Mouse (Mus musculus) intestine, embryonic 14.5 days (tissue): ENCODE results near the gene Dbndd2. TPM values are rescaled to one million over a fixed set of nuclear protein-coding genes. Genes with fewer than 3 reads are reported as not detected.

Experiments
- ATAC-seq: fragments of 200-750 bp; cut with Nextera tagmentation; replicated peaks from 2 replicates; pipeline ENCODE4 v1.8.0; 2017; ENCODE audit warnings: low read depth, moderate number of reproducible peaks, moderate TSS enrichment, moderate library complexity; ENCODE audit not compliant: low FRiP score, low TSS enrichment
- DNase-seq: peaks from one replicate; pipeline ENCODE4 v3.0.0-alpha.2; 2018; ENCODE audit warnings: low spot score
- H3K27ac ChIP-seq: fragments of 300-500 bp; sonication (generic); 2 replicates; pipeline ENCODE4 v1.5.1; 2014; ENCODE audit warnings: low read depth, mild to moderate bottlenecking, control low read depth
- H3K27me3 ChIP-seq: fragments of 300-500 bp; sonication (generic); replicated peaks from 2 replicates; pipeline ENCODE4 v1.6.1; 2014; ENCODE audit warnings: low read length, control low read depth; ENCODE audit not compliant: control insufficient read depth, insufficient read depth
- H3K36me3 ChIP-seq: fragments of 300-500 bp; sonication (generic); 2 replicates; pipeline ENCODE4 v1.6.1; 2014; ENCODE audit warnings: low read length, control low read depth; ENCODE audit not compliant: control insufficient read depth, insufficient read depth
- H3K4me1 ChIP-seq: fragments of 300-500 bp; sonication (generic); replicated peaks from 2 replicates; pipeline ENCODE4 v1.6.1; 2014; ENCODE audit warnings: low read length, control low read depth, mixed read lengths; ENCODE audit not compliant: control insufficient read depth, insufficient read depth
- H3K4me2 ChIP-seq: fragments of 300-500 bp; sonication (generic); 2 replicates; pipeline ENCODE4 v1.6.1; 2014; ENCODE audit warnings: low read length
- H3K4me3 ChIP-seq: fragments of 300-500 bp; sonication (generic); 2 replicates; pipeline ENCODE4 v1.5.1; 2014; ENCODE audit warnings: low read depth, low read length, control low read depth, mixed read lengths
- H3K9ac ChIP-seq: fragments of 300-500 bp; sonication (generic); 2 replicates; pipeline ENCODE4 v1.6.1; 2014; ENCODE audit warnings: mild to moderate bottlenecking, low read length
- H3K9me3 ChIP-seq: fragments of 300-500 bp; sonication (generic); 2 replicates; pipeline ENCODE4 v1.6.1; 2016; ENCODE audit warnings: low read length, control low read depth; ENCODE audit not compliant: control insufficient read depth
- WGBS: fragments of 180-500 bp; shearing (Covaris S2); extraction: QIAGEN DNeasy Blood & Tissue Kit; methylation state at CpG from one replicate; pipeline ENCODE4 v1.1.7; 2014; 5-methylcytosine and 5-hydroxymethylcytosine counted together
- polyA plus RNA-seq: library from polyadenylated mRNA; unstranded; fragments of >200 nt; fragmentation: Nextera tagmentation; extraction: Ambion mirVana; gene quantifications from 2 replicates; pipeline ENCODE4 v1.2.1, GENCODE M21; 2014

Dbndd2 gene
- polyA plus RNA-seq, 1 experiment from 2014 or later: 9.4 TPM

- Histone ChIP-seq H3K4me1 (peaks cover 21% of the 10 kb centered on the region), H3K9ac (peak within 1 kb of the TSS; percentile 38), H3K27me3 (no peaks in the 10 kb centered on the region), H3K27ac (peak within 1 kb of the TSS; percentile 43), H3K9me3 (no peaks in the 10 kb centered on the region), H3K4me2 (peak within 1 kb of the TSS; percentile 45), H3K4me3 (peak within 1 kb of the TSS; percentile 20), H3K36me3 (no peaks in the 10 kb centered on the region)
- 3% methylated on average over 7 of the region's 7 CpGs for WGBS
- DNase-seq (peak; percentile 60), ATAC-seq (no peak)
These were observed 29.0 kb upstream of the Dbndd2 start, which contains the start of gene Sys1 for GRCm38 (mm10) chr2:164456864-164457300. Sys1 (plus strand) TSS chr2:164456964.

GRCm38 (mm10) chr2:164457942-164458341 lies 28.0 kb upstream of the Dbndd2 start:
- Histone ChIP-seq H3K9me3 (no peaks in the 10 kb centered on the region), H3K9ac (no peak overlapping the region), H3K27ac (peak overlapping the region; percentile 43; the same call in 1 of the 2 replicates), H3K4me1 (peaks cover 25% of the 10 kb centered on the region), H3K4me2 (no peak overlapping the region), H3K27me3 (no peaks in the 10 kb centered on the region), H3K4me3 (no peak overlapping the region), H3K36me3 (no peaks in the 10 kb centered on the region)
- DNase-seq: no peak
- WGBS: 50% methylated on average over 7 of the region's 7 CpGs
- peak; percentile 53 for ATAC-seq

- Histone ChIP-seq H3K4me1 (peaks cover 25% of the 10 kb centered on the region), H3K4me3 (no peak overlapping the region), H3K4me2 (no peak overlapping the region), H3K27ac (peak overlapping the region; percentile 57), H3K9me3 (no peaks in the 10 kb centered on the region), H3K9ac (no peak overlapping the region), H3K36me3 (peaks cover 6% of the 10 kb centered on the region; the same call in 1 of the 2 replicates), H3K27me3 (no peaks in the 10 kb centered on the region)
- ATAC-seq (no peak), DNase-seq (no peak)
- 69% methylated on average over 8 of the region's 8 CpGs for WGBS
These were observed 27.4 kb upstream of the Dbndd2 start for GRCm38 (mm10) chr2:164458535-164458934.

GRCm38 (mm10) chr2:164460745-164461551 lies 25.0 kb upstream of the Dbndd2 start, which contains the start of gene Gm20458:
Gm20458 (plus strand) TSS chr2:164460967.
- Histone ChIP-seq H3K4me1 (peaks cover 17% of the 10 kb centered on the region), H3K27ac (peak within 1 kb of the TSS; percentile 73; the same call in 1 of the 2 replicates)
- peak; percentile 93 for ATAC-seq

GRCm38 (mm10) chr2:164465161-164465560 lies 20.7 kb upstream of the Dbndd2 start:
- peaks cover 7% of the 10 kb centered on the region; the same call in 1 of the 2 replicates for H3K4me1 ChIP-seq
- no peak for ATAC-seq
- H3K27me3 ChIP-seq: no peaks in the 10 kb centered on the region
- no peak overlapping the region for H3K9ac ChIP-seq
- H3K27ac ChIP-seq: no peak overlapping the region
- no peak for DNase-seq
- no peak overlapping the region for H3K4me3 ChIP-seq
- H3K4me2 ChIP-seq: no peak overlapping the region
- no peaks in the 10 kb centered on the region for H3K9me3 ChIP-seq
- H3K36me3 ChIP-seq: peaks cover 31% of the 10 kb centered on the region

More at GRCm38 (mm10) chr2:164460745-164461551, 25.0 kb upstream of the Dbndd2 start, which contains the start of gene Gm20458:
- Histone ChIP-seq H3K9me3 (no peaks in the 10 kb centered on the region), H3K27me3 (no peaks in the 10 kb centered on the region), H3K36me3 (peaks cover 26% of the 10 kb centered on the region), H3K9ac (peak within 1 kb of the TSS; percentile 67), H3K4me3 (peak within 1 kb of the TSS; percentile 71), H3K4me2 (peak within 1 kb of the TSS; percentile 82)
- under 1% methylated on average over 72 of the region's 79 CpGs for WGBS
- DNase-seq: peak; percentile 95

GRCm38 (mm10) chr2:164466787-164467186 lies 19.1 kb upstream of the Dbndd2 start:
- Histone ChIP-seq H3K4me1 (peaks cover 5% of the 10 kb centered on the region; the same call in 1 of the 2 replicates), H3K9me3 (no peaks in the 10 kb centered on the region), H3K27ac (no peak overlapping the region), H3K4me3 (no peak overlapping the region), H3K36me3 (peaks cover 31% of the 10 kb centered on the region), H3K27me3 (no peaks in the 10 kb centered on the region), H3K9ac (no peak overlapping the region), H3K4me2 (no peak overlapping the region)
- ATAC-seq: no peak
- WGBS: 81% methylated on average over 5 of the region's 5 CpGs
- no peak for DNase-seq

GRCm38 (mm10) chr2:164470254-164470653 lies 15.7 kb upstream of the Dbndd2 start:
- DNase-seq (no peak), ATAC-seq (no peak)
- peaks cover 16% of the 10 kb centered on the region for H3K36me3 ChIP-seq
- no peaks in the 10 kb centered on the region for H3K27me3 ChIP-seq
- no peak overlapping the region for H3K27ac ChIP-seq
- no peak overlapping the region for H3K9ac ChIP-seq
- H3K9me3 ChIP-seq: no peaks in the 10 kb centered on the region
- 31% methylated on average over 10 of the region's 10 CpGs for WGBS
- H3K4me3 ChIP-seq: no peak overlapping the region
- H3K4me2 ChIP-seq: no peak overlapping the region
- no peaks in the 10 kb centered on the region for H3K4me1 ChIP-seq

GRCm38 (mm10) chr2:164473624-164474023 lies 12.3 kb upstream of the Dbndd2 start, which contains the start of gene Trp53tg5:
Trp53tg5 (minus strand) TSS chr2:164473724.
- ATAC-seq: no peak
- no peak for DNase-seq
- no peaks in the 10 kb centered on the region for H3K9me3 ChIP-seq
- no peaks in the 10 kb centered on the region for H3K27me3 ChIP-seq
- no peak within 1 kb of the TSS for H3K4me2 ChIP-seq
- H3K27ac ChIP-seq: no peak within 1 kb of the TSS
- H3K9ac ChIP-seq: no peak within 1 kb of the TSS
- H3K4me3 ChIP-seq: no peak within 1 kb of the TSS
- 76% methylated on average over 6 of the region's 6 CpGs for WGBS
- no peaks in the 10 kb centered on the region for H3K4me1 ChIP-seq
- peaks cover 8% of the 10 kb centered on the region for H3K36me3 ChIP-seq
